In genomic region chr13:98572581-98573260, GRCm38 (mm10) we compare ENCODE assay signal across 8 mouse cellular contexts.
A peak's percentile ranks its signal among the peaks of the same experiment; 100 is the strongest.
DNase-seq lines count a peak whose midpoint lies in the region; ATAC-seq lines count a peak whose summit lies in the region.

No protein-coding gene starts in this region.

- no peaks in the 10 kb centered on the region for H3K36me3 ChIP-seq in embryonic facial prominence, embryonic 12.5 days
- no peaks in the 10 kb centered on the region for H3K36me3 ChIP-seq in hindbrain, embryonic 16.5 days (ENCODE audit: control insufficient read depth, insufficient read depth, low read length)
- H3K36me3 ChIP-seq in neural tube, embryonic 11.5 days (ENCODE audit: control insufficient read depth, insufficient read depth, low read length), result no peaks in the 10 kb centered on the region

- WGBS in embryonic facial prominence, embryonic 12.5 days, result 1% methylated on average over 50 of the region's 50 CpGs
- under 1% methylated on average over 46 of the region's 50 CpGs for WGBS in hindbrain, embryonic 16.5 days
- under 1% methylated on average over 50 of the region's 50 CpGs for WGBS in neural tube, embryonic 11.5 days

- peak overlapping the region; percentile 69 for H3K4me2 ChIP-seq in embryonic facial prominence, embryonic 12.5 days (replicated peaks)
- H3K4me2 ChIP-seq in hindbrain, embryonic 16.5 days (ENCODE audit: low read length), result peak overlapping the region; percentile 59
- peak overlapping the region; percentile 67 for H3K4me2 ChIP-seq in neural tube, embryonic 11.5 days (ENCODE audit: low read depth)

- peak overlapping the region; percentile 79 for H3K27ac ChIP-seq in embryonic facial prominence, embryonic 12.5 days
- no peak overlapping the region for H3K27ac ChIP-seq in hindbrain, embryonic 16.5 days (ENCODE audit: low read depth, low read length)
- no peak overlapping the region for H3K27ac ChIP-seq in neural tube, embryonic 11.5 days (ENCODE audit: low read depth, low read length)

- DNase-seq in layer of hippocampus, postnatal 10 days (ENCODE audit: low spot score in 2 of 2), result peak; percentile 34 to 38
- DNase-seq in layer of hippocampus, adult 9-11 months, result no peak
- DNase-seq in neural tube, embryonic 11.5 days (ENCODE audit: low spot score), result peak; percentile 70
- DNase-seq in c-Kit-positive CD71-positive TER-119-positive erythroid progenitor cells, embryonic 14.5 days (ENCODE audit: low spot score), result no peak
- no peak for DNase-seq in thymus, postnatal 25 days

- H3K9me3 ChIP-seq in embryonic facial prominence, embryonic 12.5 days, result no peaks in the 10 kb centered on the region
- no peaks in the 10 kb centered on the region for H3K9me3 ChIP-seq in hindbrain, embryonic 16.5 days (ENCODE audit: control insufficient read depth, low read length)
- no peaks in the 10 kb centered on the region for H3K9me3 ChIP-seq in neural tube, embryonic 11.5 days (ENCODE audit: control insufficient read depth, low read length)

- peak overlapping the region; percentile 38 for H3K4me3 ChIP-seq in embryonic facial prominence, embryonic 12.5 days
- peak overlapping the region; percentile 40 for H3K4me3 ChIP-seq in hindbrain, embryonic 16.5 days (ENCODE audit: low read length)
- H3K4me3 ChIP-seq in neural tube, embryonic 11.5 days (ENCODE audit: low read depth, low read length), result peak overlapping the region; percentile 34

- peak overlapping the region; percentile 34 for H3K9ac ChIP-seq in embryonic facial prominence, embryonic 12.5 days
- peak overlapping the region; percentile 48 for H3K9ac ChIP-seq in hindbrain, embryonic 16.5 days (ENCODE audit: low read depth, low read length)
- H3K9ac ChIP-seq in neural tube, embryonic 11.5 days (ENCODE audit: low read length), result peak overlapping the region; percentile 44

- ATAC-seq in embryonic facial prominence, embryonic 12.5 days (ENCODE audit: insufficient number of reproducible peaks, insufficient read depth, low FRiP score, low TSS enrichment), result peak; percentile 54; the same call in 1 of the 2 replicates
- peak; percentile 65 for ATAC-seq in hindbrain, embryonic 16.5 days
- no peak for ATAC-seq in neural tube, embryonic 11.5 days (ENCODE audit: insufficient read depth, low FRiP score, low TSS enrichment)
- no peak for ATAC-seq in erythroblast, adult 5-6 weeks (replicated peaks; ENCODE audit: low FRiP score, poor library complexity, severe bottlenecking)

- H3K4me1 ChIP-seq in embryonic facial prominence, embryonic 12.5 days, result peaks cover 33% of the 10 kb centered on the region
- peaks cover 12% of the 10 kb centered on the region for H3K4me1 ChIP-seq in hindbrain, embryonic 16.5 days (ENCODE audit: control insufficient read depth, insufficient read depth, low read depth, low read length)
- peaks cover 13% of the 10 kb centered on the region for H3K4me1 ChIP-seq in neural tube, embryonic 11.5 days (ENCODE audit: control insufficient read depth, insufficient read depth, low read length)

- peaks cover 52% of the 10 kb centered on the region for H3K27me3 ChIP-seq in embryonic facial prominence, embryonic 12.5 days
- peaks cover 29% of the 10 kb centered on the region for H3K27me3 ChIP-seq in hindbrain, embryonic 16.5 days (replicated peaks; ENCODE audit: control insufficient read depth, insufficient read depth, low read length)
- peaks cover 28% of the 10 kb centered on the region for H3K27me3 ChIP-seq in neural tube, embryonic 11.5 days (ENCODE audit: control insufficient read depth, insufficient read depth, low read length)

Comparison
In these comparisons a context has a peak if more than half of its experiments do, and no peak if none do; other contexts are left out.
1. DNase-seq: peak in layer of hippocampus, postnatal 10 days (2 of 2) and neural tube, embryonic 11.5 days (single experiment); none in layer of hippocampus, adult 9-11 months (single experiment), c-Kit-positive CD71-positive TER-119-positive erythroid progenitor cells, embryonic 14.5 days (single experiment) and thymus, postnatal 25 days (single experiment).
2. ATAC-seq: peak in embryonic facial prominence, embryonic 12.5 days (single experiment) and hindbrain, embryonic 16.5 days (single experiment); none in neural tube, embryonic 11.5 days (single experiment) and erythroblast, adult 5-6 weeks (single experiment).
3. Peak in every context shown above with its lines, with median percentiles within 50 percentile points of each other: H3K4me2 ChIP-seq, H3K4me3 ChIP-seq and H3K9ac ChIP-seq.